In genomic region chr6:119543803-119544517, GRCm38 (mm10) we compare ENCODE assay signal across 8 mouse cellular contexts. TPM values are rescaled to one million over a fixed set of nuclear protein-coding genes. Genes with fewer than 3 reads are reported as not detected.
DNase-seq lines count a peak whose midpoint lies in the region; ATAC-seq and TF ChIP-seq lines count a peak whose summit lies in the region.

Wnt5b (minus strand) TSS chr6:119544347.

- intact Hi-C loops in heart, postnatal 36 days (cut with DNase I) = no loop called here

- H3K4me2 ChIP-seq in liver, embryonic 15.5 days = peak within 1 kb of the TSS; percentile 71

- no peak within 1 kb of the TSS for H3K27ac ChIP-seq in cerebellum, adult 2 months (ENCODE audit: insufficient read depth, low read length)
- H3K27ac ChIP-seq in testis, adult 2 months (ENCODE audit: control insufficient read depth, insufficient read depth, low read depth, low read length) = peak within 1 kb of the TSS; percentile 74
- H3K27ac ChIP-seq in liver, embryonic 15.5 days (replicated peaks) = no peak within 1 kb of the TSS
- no peak within 1 kb of the TSS for H3K27ac ChIP-seq in small intestine, adult 2 months (ENCODE audit: insufficient read depth, low read depth, low read length)

- no peaks in the 10 kb centered on the region for H3K4me1 ChIP-seq in cerebellum, adult 2 months (ENCODE audit: control insufficient read depth, insufficient read depth, low read length)
- H3K4me1 ChIP-seq in testis, adult 2 months (ENCODE audit: control insufficient read depth, insufficient read depth, low read length) = peaks cover 29% of the 10 kb centered on the region
- H3K4me1 ChIP-seq in liver, embryonic 15.5 days (replicated peaks) = peaks cover 4% of the 10 kb centered on the region; the same call in 1 of the 2 replicates
- H3K4me1 ChIP-seq in small intestine, adult 2 months (ENCODE audit: control insufficient read depth, insufficient read depth, insufficient read length, low read length) = peaks cover 4% of the 10 kb centered on the region; the same call in 1 of the 2 replicates

- no peaks in the 10 kb centered on the region for H3K9me3 ChIP-seq in liver, embryonic 15.5 days (replicated peaks)

- TF ChIP-seq CTCF in cerebellum, adult 2 months (IDR thresholded peaks at IDR 0.05; ENCODE audit: borderline replicate concordance, insufficient read depth, low read depth, low read length) = no peak
- TF ChIP-seq CTCF in testis, adult 2 months (IDR thresholded peaks at IDR 0.05; ENCODE audit: control insufficient read depth, insufficient read depth, insufficient replicate concordance, low read depth, low read length) = no peak
- no peak for TF ChIP-seq CTCF in small intestine, adult 2 months (IDR thresholded peaks at IDR 0.05; ENCODE audit: extremely low read depth, insufficient read length, insufficient replicate concordance, low read depth, low read length)

- no peaks in the 10 kb centered on the region for H3K36me3 ChIP-seq in testis, adult 2 months (ENCODE audit: control insufficient read depth, insufficient read depth, low read length)
- H3K36me3 ChIP-seq in liver, embryonic 15.5 days (replicated peaks) = no peaks in the 10 kb centered on the region
- no peaks in the 10 kb centered on the region for H3K36me3 ChIP-seq in small intestine, adult 2 months (ENCODE audit: control insufficient read depth, insufficient read depth, low read length)

- H3K9ac ChIP-seq in liver, embryonic 15.5 days = no peak within 1 kb of the TSS

- ATAC-seq in liver, embryonic 15.5 days (ENCODE audit: insufficient read depth) = peak; percentile 7; the same call in 1 of the 2 replicates

- peak in 1 of 2 experiments; percentile 33 for DNase-seq in cerebellum, adult 2 months
- DNase-seq in cerebellum, adult 11-12 months = no peak
- no peak for DNase-seq in testis, postnatal 14 days (ENCODE audit: low spot score)
- DNase-seq in heart, postnatal 36 days = peak; percentile 28 to 44
- DNase-seq in right cerebral cortex, postnatal 25 days = no peak

- TF ChIP-seq POLR2A in cerebellum, adult 2 months (IDR thresholded peaks at IDR 0.05; ENCODE audit: borderline replicate concordance, insufficient read depth, low read length) = no peak
- no peak for TF ChIP-seq POLR2A in testis, adult 2 months (IDR thresholded peaks at IDR 0.05; ENCODE audit: control insufficient read depth, low read depth, low read length)
- no peak for TF ChIP-seq POLR2A in small intestine, adult 2 months (IDR thresholded peaks at IDR 0.05; ENCODE audit: low read depth, low read length)

- H3K4me3 ChIP-seq in cerebellum, adult 2 months (replicated peaks; ENCODE audit: insufficient read depth, low read depth, low read length) = peak within 1 kb of the TSS; percentile 32
- peak within 1 kb of the TSS; percentile 79 for H3K4me3 ChIP-seq in testis, adult 2 months (ENCODE audit: control insufficient read depth, low read depth, low read length)
- peak within 1 kb of the TSS; percentile 52 for H3K4me3 ChIP-seq in liver, embryonic 15.5 days (replicated peaks)
- H3K4me3 ChIP-seq in small intestine, adult 2 months (ENCODE audit: low read depth, low read length) = peak within 1 kb of the TSS; percentile 70

- under 1% methylated on average over 114 of the region's 120 CpGs for WGBS in cerebellum, adult 2 months
- under 1% methylated on average over 116 of the region's 120 CpGs for WGBS in liver, embryonic 15.5 days (ENCODE audit: insufficient replicate concordance)
- under 1% methylated on average over 108 of the region's 120 CpGs for WGBS in small intestine, adult 2 months

- no peaks in the 10 kb centered on the region for H3K27me3 ChIP-seq in cerebellum, adult 2 months (ENCODE audit: control insufficient read depth, insufficient read depth, low read length)
- no peaks in the 10 kb centered on the region for H3K27me3 ChIP-seq in testis, adult 2 months (ENCODE audit: control insufficient read depth, insufficient read depth, low read length)
- peaks cover 66% of the 10 kb centered on the region for H3K27me3 ChIP-seq in liver, embryonic 15.5 days
- peaks cover 18% of the 10 kb centered on the region for H3K27me3 ChIP-seq in small intestine, adult 2 months (ENCODE audit: control insufficient read depth, insufficient read depth, low read length)

RNA-seq across cellular contexts. Expression of gene Wnt5b, which starts in this region (rescaled TPM):
- polyA plus RNA-seq in cerebellum, adult 2 months (2012; rRNA removed) = 1.9 and 2.0 TPM in 2 replicates
- 3.8 and 3.9 TPM in 2 replicates for polyA plus RNA-seq in testis, adult 2 months (2012; rRNA removed)
- total RNA-seq in heart, postnatal 36 days (2021) = 1 to 10 TPM; 2.3 to 5.3 TPM
- polyA plus RNA-seq in liver, embryonic 15.5 days (2015; fragmentation: Nextera tagmentation; extraction: Ambion mirVana) = 0.30 and 0.41 TPM in 2 replicates
- polyA plus RNA-seq in small intestine, adult 2 months (2012; rRNA removed) = 1.8 and 1.9 TPM in 2 replicates

Comparison
In these comparisons a context has a peak if more than half of its experiments do, and no peak if none do; other contexts are left out.
1. Peak in ATAC-seq, H3K4me3 ChIP-seq and H3K4me2 ChIP-seq in liver, embryonic 15.5 days; RNA of the gene not detected or under 1 TPM.
2. DNase-seq: peak in heart, postnatal 36 days (2 of 2); none in cerebellum, adult 11-12 months (single experiment), testis, postnatal 14 days (single experiment) and right cerebral cortex, postnatal 25 days (single experiment).
3. Peak in every context shown above with its lines, with median percentiles within 50 percentile points of each other: H3K4me3 ChIP-seq.